Mouse (Mus musculus): ENCODE measurements around the gene Slc22a20. TPM values are rescaled to one million over a fixed set of nuclear protein-coding genes. Genes with fewer than 3 reads are reported as not detected.

Slc22a20 gene
- polyA plus RNA-seq, 1 experiment from 2014 or later: not detected

DNA sequence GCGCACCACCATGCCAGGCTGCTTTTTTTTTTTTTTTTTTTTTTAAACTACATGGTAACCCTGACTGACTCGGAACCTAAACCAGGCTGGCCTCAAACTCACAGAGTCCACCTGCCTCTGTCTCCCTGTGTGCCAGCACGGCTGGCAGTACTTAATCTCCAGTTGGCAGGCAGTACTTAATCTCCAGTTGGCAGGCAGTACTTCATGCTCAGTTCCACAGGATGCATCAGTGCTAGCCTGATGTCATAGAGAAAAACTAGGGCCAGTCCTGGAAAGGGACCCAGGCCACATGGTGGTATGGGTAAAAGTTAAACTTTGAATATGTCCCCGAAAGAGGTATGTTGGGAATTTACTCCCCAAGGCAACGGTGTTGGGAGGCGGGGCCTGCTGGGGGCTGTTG, 57.8 kb downstream of the Slc22a20 start:
- 74% methylated on average over 6 of the region's 6 CpGs for WGBS
- peaks cover 18% of the 10 kb centered on the region for H3K27me3 ChIP-seq (replicated peaks; ENCODE audit: low read depth, poor library complexity, severe bottlenecking)
- no peaks in the 10 kb centered on the region for H3K36me3 ChIP-seq (replicated peaks)
- no peak for DNase-seq (ENCODE audit: low spot score)
- no peaks in the 10 kb centered on the region for H3K9me3 ChIP-seq
- no peak overlapping the region for H3K27ac ChIP-seq (replicated peaks)
- peaks cover 43% of the 10 kb centered on the region for H3K4me1 ChIP-seq
- no peak overlapping the region for H3K4me3 ChIP-seq

DNA sequence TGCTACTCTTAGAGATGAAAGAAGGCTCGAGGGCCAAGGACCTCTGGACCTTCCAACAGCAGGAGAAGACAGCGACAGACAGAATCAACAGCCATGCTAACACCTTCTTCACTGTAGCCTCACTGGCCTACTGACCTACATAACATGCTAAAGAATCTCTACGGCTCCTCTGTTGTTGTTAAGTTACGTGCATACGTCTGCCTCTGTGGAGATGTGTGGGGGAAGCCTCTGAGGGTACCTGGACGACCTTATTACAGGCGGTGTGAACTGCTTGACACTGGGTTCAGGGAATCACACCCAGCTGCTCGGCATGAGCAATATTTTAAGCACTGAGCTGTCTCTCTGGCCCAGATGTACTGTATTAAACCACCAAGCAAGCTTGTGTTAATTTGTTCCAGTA, 58.4 kb downstream of the Slc22a20 start:
- peaks cover 45% of the 10 kb centered on the region for H3K4me1 ChIP-seq
- no peak for DNase-seq (ENCODE audit: low spot score)
- no peak overlapping the region; the same call in 1 of the 2 replicates for H3K27ac ChIP-seq (replicated peaks)
- WGBS: 68% methylated on average over 8 of the region's 8 CpGs
- H3K36me3 ChIP-seq (replicated peaks): no peaks in the 10 kb centered on the region
- no peak overlapping the region for H3K4me3 ChIP-seq
- peaks cover 23% of the 10 kb centered on the region for H3K27me3 ChIP-seq (replicated peaks; ENCODE audit: low read depth, poor library complexity, severe bottlenecking)
- no peaks in the 10 kb centered on the region for H3K9me3 ChIP-seq

DNA sequence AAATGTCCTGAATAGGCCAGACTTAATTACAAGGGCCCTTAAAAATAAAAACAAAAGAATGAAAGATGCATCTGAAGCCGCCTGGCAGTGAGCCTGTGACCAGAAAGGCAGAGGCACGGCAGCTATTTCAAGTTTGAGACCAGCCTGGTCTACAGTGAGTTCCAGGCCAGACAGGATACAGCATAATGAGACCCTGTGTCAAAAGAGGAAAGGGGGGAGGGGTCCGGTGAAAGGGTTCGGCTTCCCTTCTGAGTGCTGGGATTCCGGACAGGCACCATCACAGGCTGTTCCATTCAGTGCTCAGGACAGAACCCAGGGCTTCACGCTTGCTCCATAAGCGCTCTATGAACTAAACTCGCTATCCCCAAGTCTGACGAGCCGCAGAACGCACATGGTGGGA, 58.9 kb downstream of the Slc22a20 start:
- 63% methylated on average over 11 of the region's 11 CpGs for WGBS
- H3K27ac ChIP-seq (replicated peaks): no peak overlapping the region; the same call in 1 of the 2 replicates
- DNase-seq (ENCODE audit: low spot score): peak; percentile 30
- peaks cover 50% of the 10 kb centered on the region for H3K4me1 ChIP-seq
- no peaks in the 10 kb centered on the region for H3K36me3 ChIP-seq (replicated peaks)
- H3K9me3 ChIP-seq: no peaks in the 10 kb centered on the region
- peaks cover 24% of the 10 kb centered on the region for H3K27me3 ChIP-seq (replicated peaks; ENCODE audit: low read depth, poor library complexity, severe bottlenecking)
- no peak overlapping the region for H3K4me3 ChIP-seq

DNA sequence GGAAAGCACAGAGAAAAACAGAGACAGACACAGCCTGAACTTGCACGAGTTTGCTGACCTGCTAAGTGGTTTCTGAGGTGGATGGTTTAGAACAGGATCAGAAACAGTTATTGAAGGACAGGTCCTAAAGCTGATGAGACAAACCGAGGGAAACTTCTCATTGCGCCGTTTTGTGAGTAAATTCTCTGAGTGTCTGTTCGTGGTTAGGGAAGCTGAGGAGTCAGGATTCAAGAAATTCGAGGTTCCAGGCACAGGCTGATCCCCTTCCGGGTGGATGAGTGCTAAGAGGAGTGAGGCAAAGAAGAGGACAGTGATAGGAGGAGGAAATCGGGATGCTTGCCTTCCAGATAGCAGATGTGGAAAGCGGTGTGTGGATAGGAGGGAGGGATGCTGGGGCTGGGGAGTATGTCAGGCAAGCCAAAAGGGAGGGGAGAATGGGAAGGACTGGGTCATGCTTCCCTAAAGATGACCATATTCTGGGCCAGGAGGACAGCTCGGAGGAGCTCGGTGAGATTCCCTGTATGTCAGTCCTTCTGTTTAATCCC, 60.6 kb downstream of the Slc22a20 start:
- 35% methylated on average over 11 of the region's 11 CpGs for WGBS
- H3K9me3 ChIP-seq: no peaks in the 10 kb centered on the region
- no peak for DNase-seq (ENCODE audit: low spot score)

DNA sequence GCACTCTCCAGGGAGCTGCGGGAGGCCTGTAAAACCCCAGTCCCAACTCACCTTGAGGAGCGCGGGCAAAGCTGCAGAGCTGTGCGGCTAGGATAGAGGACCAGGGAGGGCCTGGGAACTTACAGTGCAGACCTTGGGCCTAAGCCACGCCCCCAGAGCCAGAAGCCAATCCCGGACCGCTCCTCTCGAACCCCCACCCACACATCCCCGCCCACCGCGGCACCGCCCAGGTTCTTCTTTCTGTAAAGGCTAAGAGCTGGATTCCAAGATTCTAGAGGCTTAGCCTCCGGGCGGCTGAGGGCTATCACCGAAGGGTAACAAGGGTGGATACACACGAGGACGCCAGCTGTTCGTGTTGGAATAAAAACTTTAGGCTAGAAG, 61.2 kb downstream of the Slc22a20 start, which contains the start of gene Cdc42ep2:
TSS of gene Cdc42ep2 (minus strand) at position 104 of the 381 bp plus-strand sequence.
- peak; percentile 96 for DNase-seq (ENCODE audit: low spot score)
- Histone ChIP-seq H3K27me3 (replicated peaks; ENCODE audit: low read depth, poor library complexity, severe bottlenecking) (peaks cover 24% of the 10 kb centered on the region), H3K36me3 (replicated peaks) (no peaks in the 10 kb centered on the region), H3K27ac (replicated peaks) (peak within 1 kb of the TSS; percentile 1), H3K9me3 (no peaks in the 10 kb centered on the region), H3K4me1 (peaks cover 57% of the 10 kb centered on the region), H3K4me3 (peak within 1 kb of the TSS; percentile 60)
- WGBS: under 1% methylated on average over 18 of the region's 18 CpGs

More for the DNA sequence above, 60.6 kb downstream of the Slc22a20 start:
- Histone ChIP-seq H3K4me1 (peaks cover 57% of the 10 kb centered on the region), H3K4me3 (peak overlapping the region; percentile 60), H3K27me3 (replicated peaks; ENCODE audit: low read depth, poor library complexity, severe bottlenecking) (peaks cover 24% of the 10 kb centered on the region), H3K36me3 (replicated peaks) (no peaks in the 10 kb centered on the region), H3K27ac (replicated peaks) (peak overlapping the region; percentile 1; the same call in 1 of the 2 replicates)

DNA sequence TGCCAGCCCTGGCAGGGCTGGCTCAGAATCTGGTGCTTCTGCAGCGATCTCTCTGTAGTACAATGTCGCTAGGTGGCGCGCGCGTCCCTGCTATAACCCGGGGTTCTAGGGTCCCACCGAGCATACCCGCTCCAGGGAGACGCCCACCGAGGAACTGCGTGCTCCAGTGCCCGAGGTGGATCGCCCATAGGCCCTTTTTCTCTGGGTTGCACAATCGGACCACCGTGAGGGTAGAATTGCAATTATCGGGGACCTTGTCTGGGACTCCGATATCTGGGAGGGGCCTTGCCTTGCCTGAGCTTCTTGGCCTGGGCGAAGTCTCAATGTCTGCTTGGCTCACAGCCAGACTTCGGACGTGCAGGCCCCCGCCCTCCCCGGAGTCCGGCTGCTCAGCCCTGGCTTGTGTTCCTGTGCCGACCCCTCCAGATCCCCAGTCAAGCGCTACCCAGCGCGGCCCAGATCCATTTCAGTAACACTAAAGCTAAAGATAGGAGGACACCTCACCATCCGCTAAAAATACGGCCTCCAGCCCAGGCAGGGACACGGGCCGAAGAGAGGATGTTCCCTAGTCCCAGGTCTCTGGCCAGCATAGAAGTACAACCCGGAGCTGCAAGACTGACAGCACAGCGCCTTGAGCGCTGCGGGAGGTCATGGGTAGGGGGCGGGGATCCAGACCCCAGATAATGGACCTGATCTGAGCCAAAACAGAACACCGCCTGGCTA, 61.8 kb downstream of the Slc22a20 start:
- peak overlapping the region; percentile 60 for H3K4me3 ChIP-seq
- WGBS: under 1% methylated on average over 38 of the region's 38 CpGs
- H3K4me1 ChIP-seq: peaks cover 52% of the 10 kb centered on the region
- DNase-seq (ENCODE audit: low spot score): peak; percentile 93
- H3K27me3 ChIP-seq (replicated peaks; ENCODE audit: low read depth, poor library complexity, severe bottlenecking): peaks cover 24% of the 10 kb centered on the region
- H3K36me3 ChIP-seq (replicated peaks): no peaks in the 10 kb centered on the region
- H3K9me3 ChIP-seq: no peaks in the 10 kb centered on the region
- peak overlapping the region; percentile 1 for H3K27ac ChIP-seq (replicated peaks)

DNA sequence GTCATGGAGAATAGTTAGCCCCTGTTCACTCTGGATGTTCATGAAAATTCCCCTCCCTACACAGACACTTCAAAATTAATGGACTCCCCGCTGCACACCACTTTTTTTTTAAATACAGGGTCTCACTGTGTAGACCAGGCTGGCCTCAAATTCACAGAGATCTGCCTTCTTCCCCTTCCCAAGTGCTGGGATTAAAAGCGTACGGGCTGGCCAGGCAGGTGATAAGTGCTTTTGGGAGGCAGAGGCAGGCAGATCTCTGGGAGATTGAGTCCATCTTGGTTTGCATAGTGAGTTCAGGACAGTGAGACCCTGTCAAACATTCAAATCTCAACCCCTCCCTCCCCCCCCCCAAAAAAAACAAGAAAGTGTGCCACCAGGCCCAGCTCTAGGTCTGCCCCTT, 63.0 kb downstream of the Slc22a20 start:
- Histone ChIP-seq H3K36me3 (replicated peaks) (peaks cover 2% of the 10 kb centered on the region; the same call in 1 of the 2 replicates), H3K27ac (replicated peaks) (no peak overlapping the region), H3K4me3 (no peak overlapping the region), H3K9me3 (no peaks in the 10 kb centered on the region), H3K27me3 (replicated peaks; ENCODE audit: low read depth, poor library complexity, severe bottlenecking) (peaks cover 24% of the 10 kb centered on the region), H3K4me1 (peaks cover 42% of the 10 kb centered on the region)
- DNase-seq (ENCODE audit: low spot score): no peak
- 87% methylated on average over 3 of the region's 3 CpGs for WGBS

DNA sequence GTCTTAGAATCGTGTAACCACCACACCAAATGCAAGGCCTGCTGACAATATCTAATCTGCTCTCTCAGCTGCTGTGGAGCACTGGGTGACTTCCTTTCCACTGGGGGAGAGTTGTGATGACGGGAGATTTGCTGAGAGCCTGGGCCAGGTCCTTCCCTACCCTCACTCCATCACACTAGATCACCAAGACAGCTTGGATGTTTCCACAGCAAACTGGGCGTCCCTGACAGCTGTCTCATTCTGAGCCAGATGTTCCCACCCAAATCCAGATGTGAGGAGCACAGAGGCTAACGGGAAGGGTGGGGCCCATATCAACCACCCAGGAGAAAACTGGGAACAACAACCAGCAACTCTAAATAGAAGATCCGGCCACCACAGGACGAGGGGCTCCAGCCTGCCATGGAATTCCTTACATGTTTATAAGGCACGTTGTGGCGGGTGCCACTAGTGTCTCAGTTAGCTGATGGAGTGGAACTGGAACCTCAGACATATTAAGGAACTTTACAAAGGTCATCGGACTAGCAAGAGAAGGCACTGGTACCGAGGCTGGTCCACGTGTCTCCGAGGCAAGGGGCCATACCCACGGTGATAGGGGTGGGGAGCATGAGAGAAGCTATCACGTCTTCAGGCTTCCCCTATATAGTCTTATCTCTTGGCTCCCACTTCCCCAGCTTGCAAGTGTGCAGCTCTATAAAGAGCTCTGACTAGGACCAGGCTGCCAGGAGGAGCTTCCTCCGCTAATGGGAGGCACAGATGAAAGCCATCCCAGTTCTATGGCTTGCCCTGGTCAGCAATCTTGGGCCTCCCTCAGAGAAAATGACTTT, 63.6 kb downstream of the Slc22a20 start:
- WGBS: 78% methylated on average over 15 of the region's 15 CpGs
- 0 out of 2 replicates have a peak overlapping the region, but pooled peaks have one; percentile 21 for H3K4me3 ChIP-seq
- H3K27me3 ChIP-seq (replicated peaks; ENCODE audit: low read depth, poor library complexity, severe bottlenecking): peaks cover 24% of the 10 kb centered on the region
- no peaks in the 10 kb centered on the region for H3K9me3 ChIP-seq
- H3K4me1 ChIP-seq: peaks cover 39% of the 10 kb centered on the region
- no peak overlapping the region for H3K27ac ChIP-seq (replicated peaks)
- DNase-seq (ENCODE audit: low spot score): no peak
- H3K36me3 ChIP-seq (replicated peaks): peaks cover 8% of the 10 kb centered on the region; the same call in 1 of the 2 replicates

DNA sequence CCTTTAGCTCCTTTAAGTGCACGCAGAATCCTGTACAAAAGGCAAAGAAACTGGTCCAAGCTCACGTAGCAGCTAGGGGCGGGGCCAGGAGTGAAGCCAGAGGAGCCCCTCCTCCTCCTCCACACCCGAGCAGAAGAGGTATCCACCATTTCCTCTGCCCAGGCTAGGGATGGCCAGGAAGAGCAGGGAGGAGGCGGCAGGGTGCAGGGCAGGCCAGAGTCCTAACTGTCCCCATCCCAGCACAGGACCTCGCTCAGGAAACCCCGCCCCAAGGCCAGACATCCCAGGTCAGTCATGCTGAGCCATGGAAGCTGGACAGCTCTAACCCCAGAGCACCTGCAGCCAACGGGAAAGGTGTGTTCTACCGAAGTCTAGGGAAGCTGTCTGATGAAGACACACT, 64.2 kb downstream of the Slc22a20 start:
- peaks cover 14% of the 10 kb centered on the region; the same call in 1 of the 2 replicates for H3K36me3 ChIP-seq (replicated peaks)
- H3K4me3 ChIP-seq: peak overlapping the region; percentile 21; the same call in 1 of the 2 replicates
- no peaks in the 10 kb centered on the region for H3K9me3 ChIP-seq
- H3K27ac ChIP-seq (replicated peaks): 0 out of 2 replicates have a peak overlapping the region, but pooled peaks have one; percentile 4
- H3K27me3 ChIP-seq (replicated peaks; ENCODE audit: low read depth, poor library complexity, severe bottlenecking): peaks cover 24% of the 10 kb centered on the region
- H3K4me1 ChIP-seq: peaks cover 34% of the 10 kb centered on the region
- 16% methylated on average over 9 of the region's 9 CpGs for WGBS
- peak; percentile 39 for DNase-seq (ENCODE audit: low spot score)

Other genes with a start within 250 kb of the Slc22a20 start
- gene Ltbp3, start 245.2 kb downstream of the Slc22a20 start, polyA plus RNA-seq (2016; fragmentation: Nextera tagmentation; extraction: Ambion mirVana): 3.4 and 3.5 TPM in 2 replicates
- gene Scyl1, start 214.7 kb downstream of the Slc22a20 start, polyA plus RNA-seq (2016; fragmentation: Nextera tagmentation; extraction: Ambion mirVana): 72.0 and 74.9 TPM in 2 replicates
- 44.6 and 45.4 TPM in 2 replicates for gene Frmd8, start 110.9 kb downstream of the Slc22a20 start, polyA plus RNA-seq (2016; fragmentation: Nextera tagmentation; extraction: Ambion mirVana)
- 2.5 and 2.9 TPM in 2 replicates for gene Slc25a45, start 108.3 kb downstream of the Slc22a20 start, polyA plus RNA-seq (2016; fragmentation: Nextera tagmentation; extraction: Ambion mirVana)
- gene Tigd3, start 92.0 kb downstream of the Slc22a20 start, polyA plus RNA-seq (2016; fragmentation: Nextera tagmentation; extraction: Ambion mirVana): 6.8 and 7.4 TPM in 2 replicates
- gene Dpf2, start 73.1 kb downstream of the Slc22a20 start, polyA plus RNA-seq (2016; fragmentation: Nextera tagmentation; extraction: Ambion mirVana): 231 and 251 TPM in 2 replicates
- 1.5 and 2.2 TPM in 2 replicates for gene Cdc42ep2, start 61.3 kb downstream of the Slc22a20 start, polyA plus RNA-seq (2016; fragmentation: Nextera tagmentation; extraction: Ambion mirVana)
- 119 and 120 TPM in 2 replicates for gene Pola2, start 21.9 kb downstream of the Slc22a20 start, polyA plus RNA-seq (2016; fragmentation: Nextera tagmentation; extraction: Ambion mirVana)
- 2.9 and 3.2 TPM in 2 replicates for gene Capn1, start 29.8 kb upstream of the Slc22a20 start, polyA plus RNA-seq (2016; fragmentation: Nextera tagmentation; extraction: Ambion mirVana)
- 34.5 and 38.1 TPM in 2 replicates for gene Syvn1, start 60.4 kb upstream of the Slc22a20 start, polyA plus RNA-seq (2016; fragmentation: Nextera tagmentation; extraction: Ambion mirVana)
- 82.5 and 84.6 TPM in 2 replicates for gene Mrpl49, start 71.6 kb upstream of the Slc22a20 start, polyA plus RNA-seq (2016; fragmentation: Nextera tagmentation; extraction: Ambion mirVana)
- gene Fau, start 71.7 kb upstream of the Slc22a20 start, polyA plus RNA-seq (2016; fragmentation: Nextera tagmentation; extraction: Ambion mirVana): 831 and 861 TPM in 2 replicates
- 33.8 and 35.6 TPM in 2 replicates for gene Znhit2, start 75.0 kb upstream of the Slc22a20 start, polyA plus RNA-seq (2016; fragmentation: Nextera tagmentation; extraction: Ambion mirVana)
- 30.3 and 31.4 TPM in 2 replicates for gene Tm7sf2, start 82.2 kb upstream of the Slc22a20 start, polyA plus RNA-seq (2016; fragmentation: Nextera tagmentation; extraction: Ambion mirVana)
- 70.5 and 71.9 TPM in 2 replicates for gene Vps51, start 91.1 kb upstream of the Slc22a20 start, polyA plus RNA-seq (2016; fragmentation: Nextera tagmentation; extraction: Ambion mirVana)
- not detected in 2 replicates for gene Tmem262, start 93.9 kb upstream of the Slc22a20 start, polyA plus RNA-seq (2016; fragmentation: Nextera tagmentation; extraction: Ambion mirVana)
- 2.0 TPM in 2 replicates for gene Gm28374, start 96.1 kb upstream of the Slc22a20 start, polyA plus RNA-seq (2016; fragmentation: Nextera tagmentation; extraction: Ambion mirVana)
- gene Zfpl1, start 98.8 kb upstream of the Slc22a20 start, polyA plus RNA-seq (2016; fragmentation: Nextera tagmentation; extraction: Ambion mirVana): 75.7 and 79.7 TPM in 2 replicates
- gene Cdca5, start 98.8 kb upstream of the Slc22a20 start, polyA plus RNA-seq (2016; fragmentation: Nextera tagmentation; extraction: Ambion mirVana): 66.2 and 70.1 TPM in 2 replicates
- 0.41 and 0.56 TPM in 2 replicates for gene AC131692.1, start 108.3 kb upstream of the Slc22a20 start, polyA plus RNA-seq (2016; fragmentation: Nextera tagmentation; extraction: Ambion mirVana)
- gene Naaladl1, start 119.6 kb upstream of the Slc22a20 start, polyA plus RNA-seq (2016; fragmentation: Nextera tagmentation; extraction: Ambion mirVana): 0.87 and 0.89 TPM in 2 replicates
- gene Sac3d1, start 132.5 kb upstream of the Slc22a20 start, polyA plus RNA-seq (2016; fragmentation: Nextera tagmentation; extraction: Ambion mirVana): 66.1 and 67.7 TPM in 2 replicates
- gene Snx15, start 142.2 kb upstream of the Slc22a20 start, polyA plus RNA-seq (2016; fragmentation: Nextera tagmentation; extraction: Ambion mirVana): 29.1 and 30.2 TPM in 2 replicates
- gene Batf2, start 154.8 kb upstream of the Slc22a20 start, polyA plus RNA-seq (2016; fragmentation: Nextera tagmentation; extraction: Ambion mirVana): not detected in 2 replicates
- gene Arl2, start 155.4 kb upstream of the Slc22a20 start, polyA plus RNA-seq (2016; fragmentation: Nextera tagmentation; extraction: Ambion mirVana): 111 and 112 TPM in 2 replicates
- gene Majin, start 198.2 kb upstream of the Slc22a20 start, polyA plus RNA-seq (2016; fragmentation: Nextera tagmentation; extraction: Ambion mirVana): not detected in 2 replicates
- gene Gpha2, start 240.2 kb upstream of the Slc22a20 start, polyA plus RNA-seq (2016; fragmentation: Nextera tagmentation; extraction: Ambion mirVana): 0.98 and 1.3 TPM in 2 replicates
- 25.5 and 26.3 TPM in 2 replicates for gene Ppp2r5b, start 249.7 kb upstream of the Slc22a20 start, polyA plus RNA-seq (2016; fragmentation: Nextera tagmentation; extraction: Ambion mirVana)